Mouse (Mus musculus): ENCODE results near the gene Tm4sf4. TPM values are rescaled to one million over a fixed set of nuclear protein-coding genes. Genes with fewer than 3 reads are reported as not detected.

Tm4sf4 gene
- 0.10 TPM in 1 of 2 replicates, not detected in the other for polyA plus RNA-seq (2012; rRNA removed; ENCODE audit: low replicate concordance)

DNA sequence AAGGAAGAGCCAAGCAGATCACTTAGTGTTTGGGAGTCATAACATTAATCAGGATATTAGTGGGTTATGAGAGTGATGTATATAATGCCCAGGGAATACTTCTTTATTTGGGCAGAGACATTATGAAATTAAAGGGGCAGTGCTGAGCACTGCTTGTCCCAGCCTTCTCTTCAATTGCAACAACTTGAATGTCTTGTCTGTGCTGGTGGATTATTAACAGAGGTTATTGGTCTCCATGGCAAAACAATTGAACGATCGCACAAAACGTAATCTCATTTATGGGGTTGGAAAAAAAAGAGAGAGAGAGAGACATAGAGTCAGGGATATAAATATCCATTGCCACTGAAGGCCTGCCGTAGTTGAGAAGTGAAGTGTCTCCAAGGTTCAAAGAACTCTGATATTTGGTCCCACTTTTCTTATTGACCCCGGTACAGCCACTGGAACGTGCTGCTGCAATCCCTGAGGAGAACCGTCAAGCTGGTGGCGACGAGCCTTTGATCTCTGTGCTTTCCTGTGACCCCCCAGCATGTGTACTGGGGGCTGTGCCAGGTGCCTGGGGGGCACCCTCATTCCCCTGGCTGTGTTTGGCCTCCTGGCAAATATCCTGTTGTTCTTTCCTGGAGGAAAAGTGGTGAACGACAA is at the start of gene Tm4sf4:
Gene Tm4sf4 (plus strand): TSS at position 226 of the 642 bp plus-strand sequence.

Other genes starting within 250 kb of the Tm4sf4 start
- 158 and 166 TPM in 2 replicates for gene Tm4sf1, start 123.3 kb upstream of the Tm4sf4 start, polyA plus RNA-seq (2012; rRNA removed; ENCODE audit: low replicate concordance)
- 58.7 and 79.6 TPM in 2 replicates for gene Wwtr1, start 150.6 kb downstream of the Tm4sf4 start, polyA plus RNA-seq (2012; rRNA removed; ENCODE audit: low replicate concordance)
- 24.9 and 33.4 TPM in 2 replicates for gene Commd2, start 226.4 kb downstream of the Tm4sf4 start, polyA plus RNA-seq (2012; rRNA removed; ENCODE audit: low replicate concordance)